Mouse (Mus musculus): Measurements from ENCODE around the gene Acoxl.

The Acoxl gene

GRCm38 (mm10) chr2:128038259-128038890, 199.7 kb downstream of the Acoxl start:
- DNase-seq = no peak

- peak; percentile 31 for DNase-seq
Observed at GRCm38 (mm10) chr2:128041066-128041750, 202.5 kb downstream of the Acoxl start.

- DNase-seq = no peak
Observed at GRCm38 (mm10) chr2:128046454-128046853, 207.8 kb downstream of the Acoxl start.

GRCm38 (mm10) chr2:128054905-128055304, 216.2 kb downstream of the Acoxl start:
- DNase-seq = no peak

GRCm38 (mm10) chr2:128057872-128058271, 219.2 kb downstream of the Acoxl start:
- no peak for DNase-seq

- no peak for DNase-seq
Observed at GRCm38 (mm10) chr2:128058627-128059026, 220.0 kb downstream of the Acoxl start.

GRCm38 (mm10) chr2:128060213-128060612, 221.5 kb downstream of the Acoxl start:
- no peak for DNase-seq

GRCm38 (mm10) chr2:128060680-128061287, 222.1 kb downstream of the Acoxl start:
- DNase-seq = no peak

- no peak for DNase-seq
Observed at GRCm38 (mm10) chr2:128061491-128061890, 222.8 kb downstream of the Acoxl start.

GRCm38 (mm10) chr2:128062756-128063155, 224.1 kb downstream of the Acoxl start:
- no peak for DNase-seq

GRCm38 (mm10) chr2:128065013-128065412, 226.3 kb downstream of the Acoxl start:
- no peak for DNase-seq

GRCm38 (mm10) chr2:128065576-128065975, 226.9 kb downstream of the Acoxl start:
- no peak for DNase-seq

GRCm38 (mm10) chr2:128067162-128067561, 228.5 kb downstream of the Acoxl start:
- DNase-seq = no peak

GRCm38 (mm10) chr2:128067596-128067995, 228.9 kb downstream of the Acoxl start:
- DNase-seq = no peak

GRCm38 (mm10) chr2:128068176-128068575, 229.5 kb downstream of the Acoxl start:
- DNase-seq = no peak

- DNase-seq = no peak
Observed at GRCm38 (mm10) chr2:128069025-128069424, 230.3 kb downstream of the Acoxl start.

GRCm38 (mm10) chr2:128071791-128072190, 233.1 kb downstream of the Acoxl start:
- no peak for DNase-seq

- no peak for DNase-seq
Observed at GRCm38 (mm10) chr2:128072944-128073343, 234.3 kb downstream of the Acoxl start.

GRCm38 (mm10) chr2:128073603-128074002, 234.9 kb downstream of the Acoxl start:
- no peak for DNase-seq

GRCm38 (mm10) chr2:128076936-128077335, 238.3 kb downstream of the Acoxl start:
- no peak for DNase-seq

- DNase-seq = no peak
Observed at GRCm38 (mm10) chr2:128078859-128079258, 240.2 kb downstream of the Acoxl start.

- DNase-seq = no peak
Observed at GRCm38 (mm10) chr2:128079316-128079715, 240.6 kb downstream of the Acoxl start.

GRCm38 (mm10) chr2:128083844-128084243, 245.2 kb downstream of the Acoxl start:
- DNase-seq = no peak

- DNase-seq = no peak
Observed at GRCm38 (mm10) chr2:128084607-128085006, 245.9 kb downstream of the Acoxl start.

Measured in right cerebral cortex, postnatal 14 days (tissue).